Mouse (Mus musculus): ENCODE data around the gene Defb21. TPM values are rescaled to one million over a fixed set of nuclear protein-coding genes. Genes with fewer than 3 reads are reported as not detected.

The Defb21 gene
- polyA plus RNA-seq (2014; fragmentation: Nextera tagmentation; extraction: Ambion mirVana) = not detected in 2 replicates

DNA sequence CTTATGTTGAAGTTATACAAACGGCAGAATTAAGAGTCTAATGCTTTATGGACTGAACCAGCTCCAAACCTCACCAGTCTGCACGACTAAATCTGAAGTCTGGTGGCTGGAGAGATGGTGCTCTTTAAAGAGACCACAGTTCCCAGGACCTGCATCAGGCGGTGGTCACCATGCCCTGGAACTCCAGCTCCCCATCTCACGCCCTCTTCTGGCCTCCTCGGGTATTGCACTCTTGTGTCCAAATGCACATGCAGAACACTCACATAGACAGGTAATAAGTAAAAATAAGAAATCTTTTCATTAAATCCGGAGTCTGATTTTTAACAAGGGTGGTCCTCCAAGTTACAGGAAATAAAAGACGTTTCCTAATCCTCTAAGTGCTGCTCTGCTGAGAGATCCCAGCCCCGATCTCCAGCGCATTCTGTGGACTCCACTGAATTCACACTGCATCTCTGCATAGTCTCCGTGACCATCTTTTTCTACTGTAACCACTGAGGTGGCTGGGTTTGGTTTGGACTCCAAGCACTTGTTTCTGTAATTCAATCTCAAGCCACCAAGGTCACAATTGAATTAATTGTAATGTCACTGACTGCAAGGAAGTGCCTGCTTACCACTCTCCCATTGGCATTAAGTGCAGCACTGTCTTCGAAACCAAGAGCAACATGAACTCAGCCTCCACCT lies at the start of gene Defb21:
Defb21 (plus strand) TSS at position 631 of the 681 bp plus-strand sequence.
- Histone ChIP-seq H3K36me3 (ENCODE audit: control insufficient read depth, insufficient read depth, low read length) (no peaks in the 10 kb centered on the region), H3K9ac (ENCODE audit: low read length) (no peak within 1 kb of the TSS), H3K4me1 (ENCODE audit: control insufficient read depth, insufficient read depth, low read length) (no peaks in the 10 kb centered on the region), H3K9me3 (ENCODE audit: control insufficient read depth, low read length) (no peaks in the 10 kb centered on the region), H3K4me3 (ENCODE audit: low read depth, low read length) (no peak within 1 kb of the TSS), H3K27me3 (ENCODE audit: control insufficient read depth, insufficient read depth, low read length) (no peaks in the 10 kb centered on the region), H3K27ac (ENCODE audit: low read depth, low read length) (no peak within 1 kb of the TSS), H3K4me2 (no peak within 1 kb of the TSS)
- ATAC-seq (ENCODE audit: low FRiP score) = no peak
- 65% methylated on average over 11 of the region's 11 CpGs for WGBS
- no peak for DNase-seq (ENCODE audit: low spot score, missing footprints)

- no peaks in the 10 kb centered on the region for H3K4me1 ChIP-seq (ENCODE audit: control insufficient read depth, insufficient read depth, low read length)
- no peaks in the 10 kb centered on the region for H3K27me3 ChIP-seq (ENCODE audit: control insufficient read depth, insufficient read depth, low read length)
- H3K4me3 ChIP-seq (ENCODE audit: low read depth, low read length) = no peak within 1 kb of the TSS
- H3K36me3 ChIP-seq (ENCODE audit: control insufficient read depth, insufficient read depth, low read length) = no peaks in the 10 kb centered on the region
- H3K27ac ChIP-seq (ENCODE audit: low read depth, low read length) = no peak within 1 kb of the TSS
- H3K9me3 ChIP-seq (ENCODE audit: control insufficient read depth, low read length) = no peaks in the 10 kb centered on the region; the same call in 1 of the 2 replicates
- ATAC-seq (ENCODE audit: low FRiP score) = no peak
- WGBS = 61% methylated on average over 13 of the region's 13 CpGs
- H3K9ac ChIP-seq (ENCODE audit: low read length) = no peak within 1 kb of the TSS
- no peak for DNase-seq (ENCODE audit: low spot score, missing footprints)
- H3K4me2 ChIP-seq = no peak within 1 kb of the TSS
Measured at GRCm38 (mm10) chr2:152539944-152540710, 32.4 kb upstream of the Defb21 start, which contains the start of gene Defb29. Gene Defb29 (minus strand): TSS chr2:152540098.

- H3K27ac ChIP-seq (ENCODE audit: low read depth, low read length) = no peak overlapping the region
- no peaks in the 10 kb centered on the region; the same call in 1 of the 2 replicates for H3K9me3 ChIP-seq (ENCODE audit: control insufficient read depth, low read length)
- no peaks in the 10 kb centered on the region for H3K36me3 ChIP-seq (ENCODE audit: control insufficient read depth, insufficient read depth, low read length)
- DNase-seq (ENCODE audit: low spot score, missing footprints) = no peak
- no peak overlapping the region for H3K4me2 ChIP-seq
- no peak for ATAC-seq (ENCODE audit: low FRiP score)
- no peaks in the 10 kb centered on the region for H3K4me1 ChIP-seq (ENCODE audit: control insufficient read depth, insufficient read depth, low read length)
- H3K9ac ChIP-seq (ENCODE audit: low read length) = no peak overlapping the region
- 88% methylated on average over 9 of the region's 9 CpGs for WGBS
- no peaks in the 10 kb centered on the region for H3K27me3 ChIP-seq (ENCODE audit: control insufficient read depth, insufficient read depth, low read length)
- H3K4me3 ChIP-seq (ENCODE audit: low read depth, low read length) = no peak overlapping the region
Measured at GRCm38 (mm10) chr2:152541979-152542378, 30.6 kb upstream of the Defb21 start.

DNA sequence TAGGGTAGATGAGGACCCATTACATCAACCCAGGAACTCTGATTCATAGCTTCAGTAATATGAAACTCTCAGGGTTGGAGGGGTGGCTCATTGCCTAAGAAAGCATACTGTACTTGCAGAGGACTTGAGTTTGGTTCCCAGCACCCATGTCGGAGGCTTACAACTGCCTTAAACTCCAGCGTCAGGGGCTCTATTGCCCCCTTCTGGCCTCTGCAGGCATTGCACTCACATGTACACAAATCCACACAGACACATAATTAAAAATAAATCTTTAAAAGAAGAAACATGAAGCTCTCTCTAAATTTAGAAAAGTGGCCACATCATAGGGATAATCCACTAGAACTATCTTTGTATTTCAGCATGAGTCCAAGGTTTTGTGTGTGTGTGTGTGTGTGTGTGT lies 29.6 kb upstream of the Defb21 start:
- H3K9ac ChIP-seq (ENCODE audit: low read length) = no peak overlapping the region
- no peak overlapping the region for H3K4me3 ChIP-seq (ENCODE audit: low read depth, low read length)
- no peaks in the 10 kb centered on the region for H3K4me1 ChIP-seq (ENCODE audit: control insufficient read depth, insufficient read depth, low read length)
- no peak overlapping the region for H3K4me2 ChIP-seq
- DNase-seq (ENCODE audit: low spot score, missing footprints) (no peak), ATAC-seq (ENCODE audit: low FRiP score) (no peak)
- 77% methylated on average over 2 of the region's 2 CpGs for WGBS
- no peak overlapping the region for H3K27ac ChIP-seq (ENCODE audit: low read depth, low read length)
- H3K9me3 ChIP-seq (ENCODE audit: control insufficient read depth, low read length) = no peaks in the 10 kb centered on the region; the same call in 1 of the 2 replicates
- H3K36me3 ChIP-seq (ENCODE audit: control insufficient read depth, insufficient read depth, low read length) = no peaks in the 10 kb centered on the region
- no peaks in the 10 kb centered on the region for H3K27me3 ChIP-seq (ENCODE audit: control insufficient read depth, insufficient read depth, low read length)

DNA sequence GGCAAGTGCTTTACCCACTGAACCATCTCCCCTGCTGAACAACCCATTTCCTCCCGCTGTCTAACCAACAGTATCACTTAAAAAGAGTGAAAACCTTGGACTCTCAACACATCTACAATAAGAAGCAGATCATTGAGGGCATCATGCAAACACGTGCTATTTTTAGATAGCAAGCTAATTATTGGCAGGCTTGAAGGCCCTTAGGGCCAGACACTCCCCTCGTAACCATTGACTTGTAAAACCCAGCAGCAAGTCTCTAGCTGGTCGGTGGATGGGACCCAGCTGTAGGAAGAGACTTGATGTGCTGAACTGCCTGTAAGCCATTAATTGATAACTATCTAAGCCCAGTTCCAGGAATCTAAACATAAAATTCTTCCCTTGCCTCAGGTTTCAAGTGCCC lies 29.1 kb upstream of the Defb21 start:
- DNase-seq (ENCODE audit: low spot score, missing footprints) (no peak), ATAC-seq (ENCODE audit: low FRiP score) (no peak)
- Histone ChIP-seq H3K4me2 (no peak overlapping the region), H3K9me3 (ENCODE audit: control insufficient read depth, low read length) (no peaks in the 10 kb centered on the region; the same call in 1 of the 2 replicates), H3K27ac (ENCODE audit: low read depth, low read length) (no peak overlapping the region), H3K36me3 (ENCODE audit: control insufficient read depth, insufficient read depth, low read length) (no peaks in the 10 kb centered on the region), H3K27me3 (ENCODE audit: control insufficient read depth, insufficient read depth, low read length) (no peaks in the 10 kb centered on the region), H3K4me1 (ENCODE audit: control insufficient read depth, insufficient read depth, low read length) (no peaks in the 10 kb centered on the region), H3K4me3 (ENCODE audit: low read depth, low read length) (no peak overlapping the region), H3K9ac (ENCODE audit: low read length) (no peak overlapping the region)
- 87% methylated on average over 4 of the region's 4 CpGs for whole genome bisulfite sequencing

DNA sequence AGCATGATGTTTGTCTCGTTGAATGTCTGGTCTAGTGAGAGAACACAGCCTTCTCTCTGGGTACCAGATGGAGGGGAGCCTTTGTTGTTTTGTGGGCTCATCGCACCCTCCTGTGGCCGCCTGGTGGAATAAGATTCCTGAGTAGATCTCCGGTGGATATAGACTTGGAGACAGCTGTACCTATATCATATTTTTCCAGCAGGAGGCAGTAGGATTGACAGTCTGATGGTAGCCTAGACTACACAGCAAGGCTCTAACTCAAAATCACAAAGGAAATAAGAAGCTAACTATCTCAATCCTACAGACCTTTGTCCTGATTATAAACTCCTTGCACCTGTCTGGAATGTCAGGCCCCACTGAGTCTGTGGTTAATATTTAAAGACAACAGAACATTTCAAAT lies 27.9 kb upstream of the Defb21 start:
- DNase-seq (ENCODE audit: low spot score, missing footprints) = no peak
- 29% methylated on average over 4 of the region's 4 CpGs for WGBS
- Histone ChIP-seq H3K27ac (ENCODE audit: low read depth, low read length) (no peak overlapping the region), H3K9me3 (ENCODE audit: control insufficient read depth, low read length) (no peaks in the 10 kb centered on the region; the same call in 1 of the 2 replicates), H3K9ac (ENCODE audit: low read length) (no peak overlapping the region), H3K27me3 (ENCODE audit: control insufficient read depth, insufficient read depth, low read length) (no peaks in the 10 kb centered on the region), H3K4me1 (ENCODE audit: control insufficient read depth, insufficient read depth, low read length) (no peaks in the 10 kb centered on the region), H3K4me2 (no peak overlapping the region), H3K4me3 (ENCODE audit: low read depth, low read length) (no peak overlapping the region), H3K36me3 (ENCODE audit: control insufficient read depth, insufficient read depth, low read length) (no peaks in the 10 kb centered on the region)
- ATAC-seq (ENCODE audit: low FRiP score) = no peak; the same call in 1 of the 2 replicates

- no peak overlapping the region for H3K4me3 ChIP-seq (ENCODE audit: low read depth, low read length)
- H3K27me3 ChIP-seq (ENCODE audit: control insufficient read depth, insufficient read depth, low read length) = no peaks in the 10 kb centered on the region
- no peaks in the 10 kb centered on the region for H3K9me3 ChIP-seq (ENCODE audit: control insufficient read depth, low read length)
- DNase-seq (ENCODE audit: low spot score, missing footprints) = no peak
- H3K4me2 ChIP-seq = no peak overlapping the region
- no peaks in the 10 kb centered on the region for H3K36me3 ChIP-seq (ENCODE audit: control insufficient read depth, insufficient read depth, low read length)
- ATAC-seq (ENCODE audit: low FRiP score) = no peak
- no peak overlapping the region for H3K27ac ChIP-seq (ENCODE audit: low read depth, low read length)
- H3K9ac ChIP-seq (ENCODE audit: low read length) = no peak overlapping the region
- no peaks in the 10 kb centered on the region for H3K4me1 ChIP-seq (ENCODE audit: control insufficient read depth, insufficient read depth, low read length)
- WGBS = 78% methylated on average over 5 of the region's 5 CpGs
Measured at GRCm38 (mm10) chr2:152548124-152548523, 24.4 kb upstream of the Defb21 start.

DNA sequence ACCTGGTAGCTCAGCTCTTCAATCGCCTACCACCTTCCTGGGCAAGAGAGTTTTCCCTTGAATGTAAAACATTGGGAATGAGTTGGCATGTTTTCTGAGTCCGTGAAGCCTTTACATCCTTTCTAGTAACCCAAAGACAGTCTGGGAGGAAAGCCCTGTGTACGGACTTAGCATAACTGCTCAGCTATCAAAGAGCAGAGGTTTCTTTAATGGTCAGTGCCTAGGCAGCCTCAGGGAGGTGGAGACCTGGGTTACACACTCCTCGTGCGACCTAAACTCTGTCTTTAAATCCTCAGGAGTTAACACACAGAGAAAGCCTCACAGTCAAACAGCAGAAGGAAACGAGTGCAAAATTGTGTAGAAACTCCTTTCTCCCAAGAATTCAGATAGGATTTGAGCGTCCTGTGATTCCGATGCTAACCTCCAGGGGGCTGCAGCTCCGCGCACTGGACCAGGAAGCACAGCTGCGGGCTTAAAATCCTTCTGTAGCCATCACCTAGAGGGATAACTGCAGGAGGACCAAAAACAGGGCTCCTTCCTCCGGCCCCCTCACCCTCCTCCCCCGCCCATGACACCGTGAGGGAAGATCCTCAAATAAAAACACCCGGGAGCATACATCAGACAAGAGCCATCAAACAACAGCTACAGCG lies 18.6 kb upstream of the Defb21 start:
- ATAC-seq (ENCODE audit: low FRiP score) (0 out of 2 replicates have a peak, but pooled peaks have one; percentile 35), DNase-seq (ENCODE audit: low spot score, missing footprints) (peak; percentile 96)
- no peaks in the 10 kb centered on the region for H3K27me3 ChIP-seq (ENCODE audit: control insufficient read depth, insufficient read depth, low read length)
- H3K36me3 ChIP-seq (ENCODE audit: control insufficient read depth, insufficient read depth, low read length) = no peaks in the 10 kb centered on the region
- WGBS = 14% methylated on average over 16 of the region's 16 CpGs
- no peak overlapping the region for H3K27ac ChIP-seq (ENCODE audit: low read depth, low read length)
- no peak overlapping the region for H3K4me2 ChIP-seq
- no peak overlapping the region for H3K4me3 ChIP-seq (ENCODE audit: low read depth, low read length)
- H3K9ac ChIP-seq (ENCODE audit: low read length) = no peak overlapping the region
- no peaks in the 10 kb centered on the region for H3K9me3 ChIP-seq (ENCODE audit: control insufficient read depth, low read length)
- H3K4me1 ChIP-seq (ENCODE audit: control insufficient read depth, insufficient read depth, low read length) = no peaks in the 10 kb centered on the region

DNA sequence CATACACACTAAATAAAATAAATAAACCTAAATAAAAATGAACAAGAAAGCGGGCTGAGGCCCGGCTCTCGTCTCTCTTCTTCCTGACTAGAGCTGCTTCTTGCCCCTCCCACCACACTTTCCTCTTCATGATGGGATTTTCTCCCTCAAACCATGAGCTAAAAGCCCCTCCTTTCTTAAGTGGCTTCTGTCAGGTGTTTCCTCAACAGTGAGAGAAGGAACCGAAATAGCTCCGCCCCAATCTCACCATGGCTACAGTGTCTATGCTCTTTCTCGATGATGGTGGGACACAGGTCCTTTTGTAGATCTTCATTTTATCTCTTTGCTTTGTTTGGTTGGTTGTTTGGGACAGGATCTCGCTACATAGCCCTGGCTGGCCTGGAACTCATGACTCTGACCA lies 15.9 kb upstream of the Defb21 start:
- H3K27me3 ChIP-seq (ENCODE audit: control insufficient read depth, insufficient read depth, low read length) = no peaks in the 10 kb centered on the region
- no peak overlapping the region for H3K9ac ChIP-seq (ENCODE audit: low read length)
- no peaks in the 10 kb centered on the region for H3K9me3 ChIP-seq (ENCODE audit: control insufficient read depth, low read length)
- 88% methylated on average over 7 of the region's 7 CpGs for WGBS
- H3K27ac ChIP-seq (ENCODE audit: low read depth, low read length) = no peak overlapping the region
- no peaks in the 10 kb centered on the region for H3K4me1 ChIP-seq (ENCODE audit: control insufficient read depth, insufficient read depth, low read length)
- no peak overlapping the region for H3K4me2 ChIP-seq
- no peak overlapping the region for H3K4me3 ChIP-seq (ENCODE audit: low read depth, low read length)
- DNase-seq (ENCODE audit: low spot score, missing footprints) (no peak), ATAC-seq (ENCODE audit: low FRiP score) (no peak)
- H3K36me3 ChIP-seq (ENCODE audit: control insufficient read depth, insufficient read depth, low read length) = no peaks in the 10 kb centered on the region
